Comparison of ENCODE assay signal across 7 mouse cellular contexts in genomic region chr4:137993291-137993758, GRCm38 (mm10). TPM values are rescaled to one million over a fixed set of nuclear protein-coding genes. Genes with fewer than 3 reads are reported as not detected.
DNase-seq lines count a peak whose midpoint lies in the region; ATAC-seq and TF ChIP-seq lines count a peak whose summit lies in the region.

No protein-coding gene starts in this region.

- TF ChIP-seq POLR2A in small intestine, adult 2 months (IDR thresholded peaks at IDR 0.05; ENCODE audit: low read depth, low read length) = peak; percentile 79; the same call in 1 of the 2 replicates

- H3K9ac ChIP-seq in intestine, postnatal 0 days (ENCODE audit: low read depth, low read length) = peak overlapping the region; percentile 98
- peak overlapping the region; percentile 100 for H3K9ac ChIP-seq in midbrain, embryonic 12.5 days (replicated peaks)

- H3K9me3 ChIP-seq in intestine, postnatal 0 days (ENCODE audit: control insufficient read depth) = no peaks in the 10 kb centered on the region
- no peaks in the 10 kb centered on the region for H3K9me3 ChIP-seq in midbrain, embryonic 12.5 days

- peak; percentile 96 for ATAC-seq in intestine, postnatal 0 days
- peak; percentile 95 for ATAC-seq in midbrain, embryonic 12.5 days (ENCODE audit: low FRiP score, low read depth)

- H3K4me2 ChIP-seq in intestine, postnatal 0 days (replicated peaks; ENCODE audit: low read depth) = peak overlapping the region; percentile 85
- peak overlapping the region; percentile 84 for H3K4me2 ChIP-seq in midbrain, embryonic 12.5 days (replicated peaks)

- peak overlapping the region; percentile 93 for H3K4me3 ChIP-seq in intestine, postnatal 0 days (ENCODE audit: low read depth, low read length)
- peak overlapping the region; percentile 100 for H3K4me3 ChIP-seq in midbrain, embryonic 12.5 days
- peak overlapping the region; percentile 88 for H3K4me3 ChIP-seq in small intestine, adult 2 months (ENCODE audit: low read depth, low read length)

- H3K4me1 ChIP-seq in intestine, postnatal 0 days (replicated peaks; ENCODE audit: control insufficient read depth, insufficient read depth, low read length) = no peaks in the 10 kb centered on the region; the same call in 1 of the 2 replicates
- peaks cover 39% of the 10 kb centered on the region for H3K4me1 ChIP-seq in midbrain, embryonic 12.5 days
- peaks cover 12% of the 10 kb centered on the region; the same call in 1 of the 2 replicates for H3K4me1 ChIP-seq in small intestine, adult 2 months (ENCODE audit: control insufficient read depth, insufficient read depth, insufficient read length, low read length)

- H3K27me3 ChIP-seq in intestine, postnatal 0 days (replicated peaks; ENCODE audit: control insufficient read depth, insufficient read depth, low read length) = 0 out of 2 replicates have a peak, but pooled peaks cover 3% of the 10 kb centered on the region
- H3K27me3 ChIP-seq in midbrain, embryonic 12.5 days = peaks cover 18% of the 10 kb centered on the region
- H3K27me3 ChIP-seq in small intestine, adult 2 months (ENCODE audit: control insufficient read depth, insufficient read depth, low read length) = no peaks in the 10 kb centered on the region

- intact Hi-C loops in left cerebral cortex, postnatal 4 days (cut with DNase I) = no loop called here

- under 1% methylated on average over 45 of the region's 59 CpGs for WGBS in intestine, postnatal 0 days
- under 1% methylated on average over 56 of the region's 59 CpGs for WGBS in midbrain, embryonic 12.5 days
- WGBS in small intestine, adult 2 months = under 1% methylated on average over 55 of the region's 59 CpGs

- H3K36me3 ChIP-seq in intestine, postnatal 0 days (ENCODE audit: control insufficient read depth, insufficient read depth) = peaks cover 16% of the 10 kb centered on the region
- H3K36me3 ChIP-seq in midbrain, embryonic 12.5 days = peaks cover 23% of the 10 kb centered on the region
- H3K36me3 ChIP-seq in small intestine, adult 2 months (ENCODE audit: control insufficient read depth, insufficient read depth, low read length) = peaks cover 5% of the 10 kb centered on the region

- H3K27ac ChIP-seq in intestine, postnatal 0 days (ENCODE audit: low read depth, low read length) = peak overlapping the region; percentile 91
- H3K27ac ChIP-seq in midbrain, embryonic 12.5 days (replicated peaks) = peak overlapping the region; percentile 97
- H3K27ac ChIP-seq in small intestine, adult 2 months (ENCODE audit: insufficient read depth, low read depth, low read length) = peak overlapping the region; percentile 60

- peak; percentile 97 for DNase-seq in adrenal gland, adult 8-10 months
- peak; percentile 99 for DNase-seq in embryo, embryonic 9.5 days (ENCODE audit: extremely low spot score)
- peak; percentile 100 for DNase-seq in gastrocnemius, postnatal 4 days (ENCODE audit: low spot score in 2 of 2)
- peak; percentile 100 for DNase-seq in left cerebral cortex, postnatal 4 days

- TF ChIP-seq CTCF in intestine, postnatal 0 days (IDR thresholded peaks at IDR 0.05; ENCODE audit: low read depth) = no peak
- TF ChIP-seq CTCF in small intestine, adult 2 months (IDR thresholded peaks at IDR 0.05; ENCODE audit: extremely low read depth, insufficient read length, insufficient replicate concordance, low read depth, low read length) = no peak

RNA-seq across cellular contexts. Expression of gene Eif4g3, which starts 0.5 kb away (rescaled TPM):
- total RNA-seq in adrenal gland, adult 8-10 months (2022) = 100 to 1,000 TPM in 3 of 4 experiments, 10 to 100 TPM in 1; 97.4 to 133 (median 119) TPM
- total RNA-seq in gastrocnemius, postnatal 4 days (2021) = 100 to 1,000 TPM in 1 of 2 experiments, 10 to 100 TPM in 1; 90.3 to 107 TPM
- 11.9 and 12.5 TPM in 2 replicates for polyA plus RNA-seq in intestine, postnatal 0 days (2015; fragmentation: Nextera tagmentation; extraction: Ambion mirVana)
- total RNA-seq in left cerebral cortex, postnatal 4 days (2021) = 100 to 1,000 TPM; 192 TPM
- 61.6 and 62.8 TPM in 2 replicates for polyA plus RNA-seq in midbrain, embryonic 12.5 days (2016; fragmentation: Nextera tagmentation; extraction: Ambion mirVana)
- polyA plus RNA-seq in small intestine, adult 2 months (2012; rRNA removed) = 14.7 and 19.4 TPM in 2 replicates

Comparison
In these comparisons a context has a peak if more than half of its experiments do, and no peak if none do; other contexts are left out.
1. Peak in every context shown above with its lines: DNase-seq, ATAC-seq, H3K4me3 ChIP-seq and H3K27ac ChIP-seq.